Mouse (Mus musculus): ENCODE results near the gene Fbxl5. TPM values are rescaled to one million over a fixed set of nuclear protein-coding genes. Genes with fewer than 3 reads are reported as not detected.

Fbxl5 gene
- polyA plus RNA-seq, 1 experiment: 31.4 TPM

Other genes with a start within 250 kb of the Fbxl5 start
- gene Cc2d2a, start 159.3 kb downstream of the Fbxl5 start, polyA plus RNA-seq (2012; rRNA removed): 5.7 and 6.4 TPM in 2 replicates
- 1.0 and 1.6 TPM in 2 replicates for gene Bst1, start 2.8 kb downstream of the Fbxl5 start, polyA plus RNA-seq (2012; rRNA removed)
- gene Cd38, start 46.9 kb upstream of the Fbxl5 start, polyA plus RNA-seq (2012; rRNA removed): 6.9 and 9.1 TPM in 2 replicates
- gene Gm7879, start 91.5 kb upstream of the Fbxl5 start, polyA plus RNA-seq (2012; rRNA removed): 0.72 and 0.93 TPM in 2 replicates
- gene Fgfbp1, start 160.1 kb upstream of the Fbxl5 start, polyA plus RNA-seq (2012; rRNA removed): 0.27 and 0.61 TPM in 2 replicates

Measured in gonadal fat pad, adult 2 months (tissue).